Comparison of ENCODE assay signal across 18 mouse cellular contexts in the genomic region with DNA sequence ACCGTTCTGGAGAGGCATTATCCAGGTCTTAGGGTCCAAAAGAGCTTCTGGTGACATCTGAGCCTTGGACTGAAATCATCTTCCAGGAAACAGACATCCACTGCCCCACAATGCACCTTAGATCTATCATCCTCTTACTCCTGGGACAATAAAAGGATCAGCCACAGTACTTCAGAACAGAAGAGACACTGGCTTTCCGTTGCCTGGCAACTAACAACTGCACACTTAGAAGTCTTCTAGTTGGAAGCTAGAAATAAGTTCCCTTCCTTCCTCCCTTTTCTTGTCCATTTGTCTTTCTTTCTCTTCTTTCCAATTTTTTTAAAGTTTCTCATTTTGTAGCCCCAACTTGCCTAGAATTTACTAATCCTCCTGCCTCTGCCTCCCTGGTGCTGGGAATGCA. TPM values are rescaled to one million over a fixed set of nuclear protein-coding genes. Genes with fewer than 3 reads are reported as not detected.
A peak's percentile ranks its signal among the peaks of the same experiment; 100 is the strongest.
DNase-seq lines count a peak whose midpoint lies in the region; ATAC-seq and TF ChIP-seq lines count a peak whose summit lies in the region.
"Had no signal": no experiment of that assay in that cellular context is flagged by ENCODE, and none has a peak within 500 bp of the region (broad histone marks: within the 10 kb centered on the region; RNA-seq: fewer than 3 reads in every experiment).

No protein-coding gene starts in this region.

- no peak for ATAC-seq in forebrain, embryonic 14.5 days
- no peak for ATAC-seq in forebrain, embryonic 13.5 days
- ATAC-seq: activated CD4-positive, CD25-positive, alpha-beta regulatory T cell, adult 4 months; forebrain, postnatal 0 days; inflammation-experienced regulatory T-cells, adult 6 months had no signal

- DNase-seq in forebrain, embryonic 14.5 days (ENCODE audit: low spot score): peak; percentile 20
- DNase-seq in left cerebral cortex, adult 2 months (ENCODE audit: extremely low spot score in 1 of 2, low spot score in 2 of 2): no peak
- no peak for DNase-seq in left cerebral cortex, adult 9 months (ENCODE audit: low spot score in 2 of 2)
- peak; percentile 29 for DNase-seq in right cerebral cortex, adult 18-20 months
- DNase-seq in right cerebral cortex, postnatal 36 days (ENCODE audit: low spot score in 2 of 2): no peak
- peak; percentile 62 for DNase-seq in telencephalon, adult 2 months (ENCODE audit: low read depth, low spot score)
- no peak for DNase-seq in spleen, postnatal 10 days (ENCODE audit: low spot score in 2 of 2)
- DNase-seq: adrenal gland, postnatal 14 days; cerebellum, adult 2 months; cerebellum, postnatal 10 days; forebrain, postnatal 0 days; heart, adult 2 months had no signal

- no peak for TF ChIP-seq CTCF in left cerebral cortex, adult 2 months (IDR thresholded peaks at IDR 0.05)

- no peak overlapping the region for H3K4me2 ChIP-seq in forebrain, embryonic 14.5 days (ENCODE audit: low read length)
- H3K4me2 ChIP-seq in forebrain, embryonic 13.5 days: no peak overlapping the region
- H3K4me2 ChIP-seq: embryonic facial prominence, embryonic 12.5 days; heart, embryonic 12.5 days; hindbrain, embryonic 15.5 days had no signal

- no peaks in the 10 kb centered on the region for H3K9me3 ChIP-seq in forebrain, embryonic 14.5 days (replicated peaks; ENCODE audit: control insufficient read depth, low read length)
- no peaks in the 10 kb centered on the region for H3K9me3 ChIP-seq in forebrain, embryonic 13.5 days (replicated peaks)
- H3K9me3 ChIP-seq: embryonic facial prominence, embryonic 12.5 days; heart, embryonic 12.5 days; hindbrain, embryonic 15.5 days had no signal

- no peak overlapping the region for H3K4me3 ChIP-seq in forebrain, embryonic 14.5 days (ENCODE audit: low read depth, low read length)
- H3K4me3 ChIP-seq in forebrain, embryonic 13.5 days: no peak overlapping the region
- H3K4me3 ChIP-seq in left cerebral cortex, adult 2 months: no peak overlapping the region
- H3K4me3 ChIP-seq: embryonic facial prominence, embryonic 12.5 days; heart, adult 2 months; heart, embryonic 12.5 days; hindbrain, embryonic 15.5 days had no signal

- no peak overlapping the region for H3K27ac ChIP-seq in forebrain, embryonic 14.5 days (ENCODE audit: low read depth, low read length)
- H3K27ac ChIP-seq in forebrain, embryonic 13.5 days: no peak overlapping the region
- peak overlapping the region; percentile 40; the same call in 1 of the 2 replicates for H3K27ac ChIP-seq in left cerebral cortex, adult 2 months
- H3K27ac ChIP-seq: embryonic facial prominence, embryonic 12.5 days; heart, adult 2 months; hindbrain, embryonic 15.5 days had no signal

- H3K9ac ChIP-seq in forebrain, embryonic 14.5 days (ENCODE audit: low read length): no peak overlapping the region
- H3K9ac ChIP-seq in forebrain, embryonic 13.5 days: no peak overlapping the region
- H3K9ac ChIP-seq: embryonic facial prominence, embryonic 12.5 days; forebrain, postnatal 0 days; heart, embryonic 12.5 days; hindbrain, embryonic 15.5 days had no signal

- H3K36me3 ChIP-seq in forebrain, embryonic 14.5 days (ENCODE audit: control insufficient read depth, insufficient read depth, low read length): no peaks in the 10 kb centered on the region
- H3K36me3 ChIP-seq in forebrain, embryonic 13.5 days (ENCODE audit: poor library complexity, severe bottlenecking): no peaks in the 10 kb centered on the region
- H3K36me3 ChIP-seq: embryonic facial prominence, embryonic 12.5 days; heart, embryonic 12.5 days; hindbrain, embryonic 15.5 days had no signal

- intact Hi-C loops in left cerebral cortex, adult 2 months (cut with DNase I): no loop called here

- no peaks in the 10 kb centered on the region for H3K27me3 ChIP-seq in forebrain, embryonic 14.5 days (replicated peaks; ENCODE audit: control insufficient read depth, insufficient read depth, low read length)
- H3K27me3 ChIP-seq in forebrain, embryonic 13.5 days: no peaks in the 10 kb centered on the region
- H3K27me3 ChIP-seq: embryonic facial prominence, embryonic 12.5 days; heart, embryonic 12.5 days; hindbrain, embryonic 15.5 days had no signal

- 89% methylated on average over 2 of the region's 2 CpGs for WGBS in forebrain, embryonic 14.5 days
- 72% methylated on average over 2 of the region's 2 CpGs for WGBS in forebrain, embryonic 13.5 days

- no peaks in the 10 kb centered on the region for H3K4me1 ChIP-seq in forebrain, embryonic 14.5 days (ENCODE audit: control insufficient read depth, insufficient read depth, low read length)
- H3K4me1 ChIP-seq in forebrain, embryonic 13.5 days: no peaks in the 10 kb centered on the region

RNA-seq across cellular contexts. Expression of a gene that starts 40.6 kb away (rescaled TPM):
- 50.7 and 55.1 TPM in 2 replicates for polyA plus RNA-seq in forebrain, embryonic 14.5 days (2014; fragmentation: Nextera tagmentation; extraction: Ambion mirVana)
- polyA plus RNA-seq in forebrain, embryonic 13.5 days (2015; fragmentation: Nextera tagmentation; extraction: Ambion mirVana): 41.3 and 49.4 TPM in 2 replicates
- 10 to 100 TPM; 17.3 to 21.7 TPM for total RNA-seq in left cerebral cortex, adult 2 months (2021)

Comparison
In these comparisons a context has a peak if more than half of its experiments do, and no peak if none do; other contexts are left out.
1. DNase-seq: peak in forebrain, embryonic 14.5 days (single experiment), right cerebral cortex, adult 18-20 months (single experiment) and telencephalon, adult 2 months (single experiment); none in left cerebral cortex, adult 2 months (0 of 2), left cerebral cortex, adult 9 months (0 of 2), right cerebral cortex, postnatal 36 days (0 of 2) and spleen, postnatal 10 days (0 of 2).